10 mouse cellular contexts compared by ENCODE assay signal in the genomic region with DNA sequence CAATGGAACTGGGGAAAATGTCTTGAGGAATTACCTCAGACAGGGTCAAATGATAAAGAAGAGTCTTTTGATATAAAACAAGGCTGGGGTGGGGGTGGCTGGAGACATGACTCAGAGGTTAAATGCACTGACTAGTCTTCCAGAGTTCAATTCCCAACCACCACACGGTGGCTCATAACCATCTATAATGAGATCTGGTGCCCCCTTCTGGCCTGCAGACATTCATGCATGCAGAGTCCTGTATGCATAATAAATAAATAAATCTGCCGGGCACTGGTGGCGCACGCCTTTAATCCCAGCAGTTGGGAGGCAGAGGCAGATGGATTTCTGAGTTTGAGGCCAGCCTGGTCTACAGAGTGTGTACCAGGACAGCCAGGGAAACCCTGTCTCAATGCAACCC. TPM values are rescaled to one million over a fixed set of nuclear protein-coding genes. Genes with fewer than 3 reads are reported as not detected.
DNase-seq lines count a peak whose midpoint lies in the region; TF ChIP-seq lines count a peak whose summit lies in the region.
"Had no signal": no experiment of that assay in that cellular context is flagged by ENCODE, and none has a peak within 500 bp of the region (broad histone marks: within the 10 kb centered on the region; RNA-seq: fewer than 3 reads in every experiment).

No protein-coding gene starts in this region.

- peak; percentile 25 for DNase-seq in gastrocnemius, adult 2 months
- DNase-seq in gastrocnemius, postnatal 25 days = no peak
- peak; percentile 22 for DNase-seq in right cerebral cortex, postnatal 4 days
- DNase-seq in right cerebral cortex, adult 18-20 months = no peak
- peak; percentile 38 for DNase-seq in lung, postnatal 25 days (ENCODE audit: low spot score)
- DNase-seq in urinary bladder, adult 18-20 months (ENCODE audit: low spot score in 2 of 2) = no peak
- no peak for DNase-seq in Muller cell, postnatal 12 days (ENCODE audit: inconsistent ontology term)

- no peak for TF ChIP-seq POLR2A in cortical plate, adult 2 months (IDR thresholded peaks at IDR 0.05; ENCODE audit: extremely low read depth, insufficient read depth, low read length)

- no peak overlapping the region for H3K4me3 ChIP-seq in gastrocnemius, adult 2 months
- no peak overlapping the region for H3K4me3 ChIP-seq in cortical plate, adult 2 months (ENCODE audit: insufficient read depth, low read length)

- peak; percentile 58 for TF ChIP-seq CTCF in gastrocnemius, adult 2 months (IDR thresholded peaks at IDR 0.05)
- TF ChIP-seq CTCF in cortical plate, adult 2 months (IDR thresholded peaks at IDR 0.05; ENCODE audit: extremely low read depth, insufficient read depth, low read length) = peak; percentile 20; the same call in 1 of the 2 replicates

- H3K4me1 ChIP-seq in cortical plate, adult 2 months (ENCODE audit: control insufficient read depth, insufficient read depth, low read length) = no peaks in the 10 kb centered on the region

- no peak overlapping the region for H3K27ac ChIP-seq in gastrocnemius, adult 2 months
- no peak overlapping the region for H3K27ac ChIP-seq in cortical plate, adult 2 months (ENCODE audit: insufficient read depth, low read length)

- intact Hi-C loops in gastrocnemius, adult 2 months (cut with DNase I) = no loop called here

RNA-seq across cellular contexts. Expression of a gene that starts 4.8 kb away (rescaled TPM):
- total RNA-seq in gastrocnemius, adult 2 months (2021) = 1 to 10 TPM; 5.4 to 7.3 TPM
- 1 to 10 TPM; 5.4 to 5.9 TPM for total RNA-seq in gastrocnemius, postnatal 25 days (2021)
- polyA plus RNA-seq in cortical plate, adult 2 months (2012; rRNA removed) = 3.3 and 5.0 TPM in 2 replicates

RNA-seq across cellular contexts. Expression of a gene that starts 4.9 kb away (rescaled TPM):
- total RNA-seq in gastrocnemius, adult 2 months (2021) = 100 to 1,000 TPM in 1 of 2 experiments, 10 to 100 TPM in 1; 96.7 to 119 TPM
- total RNA-seq in gastrocnemius, postnatal 25 days (2021) = 100 to 1,000 TPM; 104 to 115 TPM
- 151 and 165 TPM in 2 replicates for polyA plus RNA-seq in cortical plate, adult 2 months (2012; rRNA removed)

RNA-seq across cellular contexts. Expression of a gene that starts 5.0 kb away (rescaled TPM):
- total RNA-seq in gastrocnemius, adult 2 months (2021) = under 1 TPM; 0.74 to 0.95 TPM
- total RNA-seq in gastrocnemius, postnatal 25 days (2021) = under 1 TPM; 0.51 to 0.69 TPM
- polyA plus RNA-seq in cortical plate, adult 2 months (2012; rRNA removed) = 0.08 TPM in 1 of 2 replicates, not detected in the other
- polyA plus RNA-seq: neural tube, embryonic 11.5 days had no signal

RNA-seq across cellular contexts. Expression of a gene that starts 32.9 kb away (rescaled TPM):
- total RNA-seq in gastrocnemius, adult 2 months (2021) = 10 to 100 TPM; 39.0 to 39.8 TPM
- 10 to 100 TPM; 36.2 to 43.9 TPM for total RNA-seq in gastrocnemius, postnatal 25 days (2021)
- 90.9 and 97.3 TPM in 2 replicates for polyA plus RNA-seq in cortical plate, adult 2 months (2012; rRNA removed)

RNA-seq across cellular contexts. Expression of a gene that starts 37.5 kb away (rescaled TPM):
- not detected for total RNA-seq in gastrocnemius, adult 2 months (2021)
- total RNA-seq in gastrocnemius, postnatal 25 days (2021) = not detected
- not detected in 2 replicates for polyA plus RNA-seq in cortical plate, adult 2 months (2012; rRNA removed)
- total RNA-seq: heart, postnatal 14 days had no signal

Comparison
In these comparisons a context has a peak if more than half of its experiments do, and no peak if none do; other contexts are left out.
1. DNase-seq: peak in gastrocnemius, adult 2 months (single experiment), right cerebral cortex, postnatal 4 days (single experiment) and lung, postnatal 25 days (single experiment); none in gastrocnemius, postnatal 25 days (single experiment), right cerebral cortex, adult 18-20 months (single experiment), urinary bladder, adult 18-20 months (0 of 2) and Muller cell, postnatal 12 days (single experiment).